Mouse (Mus musculus): ENCODE measurements around the gene 4930442H23Rik. TPM values are rescaled to one million over a fixed set of nuclear protein-coding genes. Genes with fewer than 3 reads are reported as not detected.

4930442H23Rik gene
- polyA plus RNA-seq, 1 experiment from 2014 or later = not detected

GRCm38 (mm10) chr10:81143157-81143633 is 40.5 kb downstream of the 4930442H23Rik start:
- H3K4me1 ChIP-seq (ENCODE audit: control insufficient read depth in 2 of 2, insufficient read depth in 2 of 2, low read length in 2 of 2) = peaks cover 34 to 50% of the 10 kb centered on the region in 2 experiments
- H3K9me3 ChIP-seq (ENCODE audit: control insufficient read depth, low read length) = no peaks in the 10 kb centered on the region
- H3K4me2 ChIP-seq (ENCODE audit: low read length) = no peak overlapping the region
- no peak overlapping the region; a peak in 1 of 4 replicates for H3K27ac ChIP-seq (replicated peaks in 1 of 2; ENCODE audit: control insufficient read depth in 1 of 2, insufficient read depth in 1 of 2, low read depth in 2 of 2, low read length in 2 of 2)
- H3K36me3 ChIP-seq (ENCODE audit: control insufficient read depth, insufficient read depth, low read length) = peaks cover 55% of the 10 kb centered on the region
- H3K27me3 ChIP-seq (ENCODE audit: control insufficient read depth, insufficient read depth, low read length) = no peaks in the 10 kb centered on the region
- H3K9ac ChIP-seq (ENCODE audit: low read length) = peak overlapping the region; percentile 57
- H3K4me3 ChIP-seq (ENCODE audit: control insufficient read depth in 1 of 2, insufficient read depth in 1 of 2, low read depth in 1 of 2, low read length in 2 of 2) = no peak overlapping the region
- 88% methylated on average over 7 of the region's 7 CpGs for whole genome bisulfite sequencing
- ATAC-seq (ENCODE audit: insufficient number of reproducible peaks, insufficient read depth, low FRiP score, low read depth) = no peak

DNA sequence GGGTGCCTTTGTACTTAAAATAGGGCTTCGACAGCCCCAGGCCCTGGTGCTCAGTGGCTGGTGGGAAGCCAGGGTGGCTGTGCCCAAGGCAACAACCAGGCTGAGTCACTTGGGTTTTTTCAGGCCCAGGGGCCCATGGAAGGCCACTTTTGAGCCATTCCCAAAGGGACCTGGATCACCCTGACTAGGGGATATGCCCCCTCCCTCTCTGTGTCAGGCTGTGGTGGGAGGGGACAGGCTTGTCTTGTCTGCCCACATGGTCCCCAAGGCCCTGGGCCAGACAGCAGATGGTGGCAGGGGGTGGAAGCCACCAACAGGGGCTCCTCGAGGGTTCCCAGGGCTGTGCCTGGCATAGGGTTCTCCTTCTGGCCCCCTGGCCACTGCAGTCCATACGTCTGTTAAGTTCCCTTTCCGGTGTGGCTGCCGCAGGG is 41.1 kb downstream of the 4930442H23Rik start:
- H3K36me3 ChIP-seq (ENCODE audit: control insufficient read depth, insufficient read depth, low read length) = peaks cover 48% of the 10 kb centered on the region
- peak overlapping the region in 1 of 2 experiments; percentile 47; a peak in 1 of 4 replicates for H3K27ac ChIP-seq (replicated peaks in 1 of 2; ENCODE audit: control insufficient read depth in 1 of 2, insufficient read depth in 1 of 2, low read depth in 2 of 2, low read length in 2 of 2)
- H3K4me1 ChIP-seq (ENCODE audit: control insufficient read depth in 2 of 2, insufficient read depth in 2 of 2, low read length in 2 of 2) = peaks cover 34 to 50% of the 10 kb centered on the region in 2 experiments

DNA sequence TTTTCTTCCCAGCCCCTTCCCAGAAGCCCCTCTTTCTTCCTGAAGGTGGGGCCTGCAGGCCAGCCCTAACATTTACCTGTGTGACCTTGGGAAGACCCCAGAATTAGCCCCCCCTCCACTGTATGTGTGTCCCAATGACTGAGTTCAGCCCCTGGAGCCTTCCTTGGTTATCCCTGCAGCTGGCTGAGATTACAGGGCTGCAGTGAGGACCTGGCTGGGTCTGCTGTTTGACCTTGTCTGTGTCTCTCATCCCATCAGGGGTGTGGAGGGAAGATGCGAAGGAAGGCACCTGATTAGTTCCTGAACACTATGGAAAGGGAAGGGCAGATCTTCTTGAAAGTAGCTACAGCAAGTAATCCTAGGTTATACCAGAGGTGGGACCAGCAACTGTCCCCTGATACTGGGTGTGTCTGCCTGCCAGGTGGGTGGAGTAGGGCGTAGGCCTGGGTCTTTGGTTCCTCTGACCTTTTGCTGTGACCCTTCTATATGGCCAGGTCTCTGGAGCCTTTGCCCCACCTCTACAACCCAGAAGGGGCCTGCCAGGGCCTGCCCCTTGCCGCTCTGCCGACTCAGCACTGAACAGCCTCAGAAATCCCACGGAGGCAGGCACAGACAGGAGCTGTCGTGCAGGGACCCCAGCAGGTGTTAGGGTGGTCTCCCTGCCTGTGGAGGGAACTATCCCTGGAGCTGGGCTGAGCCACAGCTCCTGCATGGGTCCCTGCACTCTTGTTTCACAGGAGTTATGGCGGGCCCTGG is 42.0 kb downstream of the 4930442H23Rik start:
- Histone ChIP-seq H3K4me1 (ENCODE audit: control insufficient read depth in 2 of 2, insufficient read depth in 2 of 2, low read length in 2 of 2) (peaks cover 34 to 50% of the 10 kb centered on the region in 2 experiments), H3K27ac (replicated peaks in 1 of 2; ENCODE audit: control insufficient read depth in 1 of 2, insufficient read depth in 1 of 2, low read depth in 2 of 2, low read length in 2 of 2) (peak overlapping the region in 1 of 2 experiments; percentile 43; a peak in 2 of 4 replicates), H3K27me3 (ENCODE audit: control insufficient read depth, insufficient read depth, low read length) (no peaks in the 10 kb centered on the region), H3K4me3 (ENCODE audit: control insufficient read depth in 1 of 2, insufficient read depth in 1 of 2, low read depth in 1 of 2, low read length in 2 of 2) (no peak overlapping the region), H3K36me3 (ENCODE audit: control insufficient read depth, insufficient read depth, low read length) (peaks cover 39% of the 10 kb centered on the region), H3K9me3 (ENCODE audit: control insufficient read depth, low read length) (no peaks in the 10 kb centered on the region), H3K4me2 (ENCODE audit: low read length) (peak overlapping the region; percentile 94; the same call in 1 of the 2 replicates), H3K9ac (ENCODE audit: low read length) (peak overlapping the region; percentile 90)
- WGBS = 85% methylated on average over 7 of the region's 7 CpGs
- ATAC-seq (ENCODE audit: insufficient number of reproducible peaks, insufficient read depth, low FRiP score, low read depth) = no peak

More for the DNA sequence above, 41.1 kb downstream of the 4930442H23Rik start:
- Histone ChIP-seq H3K4me2 (ENCODE audit: low read length) (no peak overlapping the region), H3K4me3 (ENCODE audit: control insufficient read depth in 1 of 2, insufficient read depth in 1 of 2, low read depth in 1 of 2, low read length in 2 of 2) (no peak overlapping the region), H3K9ac (ENCODE audit: low read length) (peak overlapping the region; percentile 57), H3K27me3 (ENCODE audit: control insufficient read depth, insufficient read depth, low read length) (no peaks in the 10 kb centered on the region), H3K9me3 (ENCODE audit: control insufficient read depth, low read length) (no peaks in the 10 kb centered on the region)
- no peak for ATAC-seq (ENCODE audit: insufficient number of reproducible peaks, insufficient read depth, low FRiP score, low read depth)
- 69% methylated on average over 5 of the region's 5 CpGs for WGBS

DNA sequence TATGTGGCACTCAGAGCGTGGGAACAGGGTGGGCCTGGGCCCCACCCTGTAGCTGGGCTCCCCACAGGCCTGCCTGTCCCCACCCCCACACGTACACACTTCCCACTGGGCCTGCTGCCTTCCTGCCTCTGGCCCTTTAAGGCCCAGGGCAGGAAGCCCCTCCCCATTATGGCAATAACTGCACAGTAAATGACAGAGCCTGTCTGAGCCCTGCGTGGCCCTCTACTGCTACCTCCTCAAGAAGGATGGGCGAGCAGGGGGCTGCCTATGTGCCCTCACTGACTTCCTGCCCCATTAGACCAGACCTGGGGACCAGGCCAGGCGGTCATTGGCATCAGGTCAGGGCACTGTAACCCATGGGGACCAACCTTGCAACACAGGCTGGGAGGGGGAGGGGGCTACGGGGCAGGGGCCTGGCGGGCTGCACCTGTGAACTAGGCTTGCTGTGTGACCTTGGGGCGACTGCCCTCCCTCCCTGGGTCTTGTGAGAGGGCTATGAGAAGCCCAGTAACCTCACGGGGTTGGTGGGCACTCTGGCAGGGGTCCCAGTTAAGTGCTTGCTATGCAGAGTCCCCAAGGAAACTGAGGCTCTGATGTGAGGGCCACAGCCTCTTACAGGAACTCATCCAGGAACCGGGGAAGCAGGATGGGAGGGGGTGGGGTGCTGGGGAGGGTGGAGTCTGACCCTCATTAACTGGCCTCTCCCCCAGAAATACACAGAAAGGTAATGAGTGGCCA is 42.8 kb downstream of the 4930442H23Rik start:
- Histone ChIP-seq H3K27ac (replicated peaks in 1 of 2; ENCODE audit: control insufficient read depth in 1 of 2, insufficient read depth in 1 of 2, low read depth in 2 of 2, low read length in 2 of 2) (peak overlapping the region in 1 of 2 experiments; percentile 43; a peak in 2 of 4 replicates), H3K36me3 (ENCODE audit: control insufficient read depth, insufficient read depth, low read length) (peaks cover 32% of the 10 kb centered on the region), H3K4me1 (ENCODE audit: control insufficient read depth in 2 of 2, insufficient read depth in 2 of 2, low read length in 2 of 2) (peaks cover 34 to 50% of the 10 kb centered on the region in 2 experiments), H3K4me2 (ENCODE audit: low read length) (peak overlapping the region; percentile 94), H3K9ac (ENCODE audit: low read length) (peak overlapping the region; percentile 90), H3K27me3 (ENCODE audit: control insufficient read depth, insufficient read depth, low read length) (no peaks in the 10 kb centered on the region), H3K4me3 (ENCODE audit: control insufficient read depth in 1 of 2, insufficient read depth in 1 of 2, low read depth in 1 of 2, low read length in 2 of 2) (peak overlapping the region; percentile 14 to 80; a peak in 1 of 4 replicates), H3K9me3 (ENCODE audit: control insufficient read depth, low read length) (no peaks in the 10 kb centered on the region)
- WGBS = 54% methylated on average over 10 of the region's 10 CpGs
- ATAC-seq (ENCODE audit: insufficient number of reproducible peaks, insufficient read depth, low FRiP score, low read depth) = no peak

DNA sequence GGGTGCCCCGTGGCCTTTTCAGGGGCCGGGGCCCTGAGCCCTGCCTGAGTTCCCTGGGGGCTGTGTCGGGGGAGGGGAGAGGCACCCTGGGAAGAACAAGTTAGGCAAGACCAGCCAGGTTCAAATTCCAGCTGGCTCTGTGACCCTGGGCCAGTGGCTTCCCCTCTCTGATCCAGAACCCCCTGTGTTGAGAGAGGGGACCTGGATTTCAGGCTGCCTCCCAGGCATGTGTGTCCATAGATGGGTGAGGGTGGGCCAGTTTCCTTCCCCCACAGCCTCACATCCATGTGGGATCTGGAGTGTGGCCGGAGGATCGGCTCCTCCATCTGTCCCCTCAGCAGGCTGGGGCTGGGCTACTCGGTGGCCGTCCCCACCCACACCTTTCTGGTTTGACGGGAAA is 43.6 kb downstream of the 4930442H23Rik start:
- Histone ChIP-seq H3K4me1 (ENCODE audit: control insufficient read depth in 2 of 2, insufficient read depth in 2 of 2, low read length in 2 of 2) (peaks cover 36 to 58% of the 10 kb centered on the region in 2 experiments), H3K27me3 (ENCODE audit: control insufficient read depth, insufficient read depth, low read length) (no peaks in the 10 kb centered on the region), H3K4me2 (ENCODE audit: low read length) (peak overlapping the region; percentile 94), H3K9ac (ENCODE audit: low read length) (peak overlapping the region; percentile 90), H3K9me3 (ENCODE audit: control insufficient read depth, low read length) (no peaks in the 10 kb centered on the region), H3K36me3 (ENCODE audit: control insufficient read depth, insufficient read depth, low read length) (peaks cover 23% of the 10 kb centered on the region), H3K27ac (replicated peaks in 1 of 2; ENCODE audit: control insufficient read depth in 1 of 2, insufficient read depth in 1 of 2, low read depth in 2 of 2, low read length in 2 of 2) (peak overlapping the region in 1 of 2 experiments; percentile 43; a peak in 2 of 4 replicates), H3K4me3 (ENCODE audit: control insufficient read depth in 1 of 2, insufficient read depth in 1 of 2, low read depth in 1 of 2, low read length in 2 of 2) (peak overlapping the region in 1 of 2 experiments; percentile 80; a peak in 1 of 4 replicates)
- ATAC-seq (ENCODE audit: insufficient number of reproducible peaks, insufficient read depth, low FRiP score, low read depth) = no peak
- 55% methylated on average over 8 of the region's 8 CpGs for WGBS

- no peak for ATAC-seq (ENCODE audit: insufficient number of reproducible peaks, insufficient read depth, low FRiP score, low read depth)
- Histone ChIP-seq H3K9ac (ENCODE audit: low read length) (peak overlapping the region; percentile 90; the same call in 1 of the 2 replicates), H3K4me3 (ENCODE audit: control insufficient read depth in 1 of 2, insufficient read depth in 1 of 2, low read depth in 1 of 2, low read length in 2 of 2) (peak overlapping the region in 1 of 2 experiments; percentile 80; a peak in 1 of 4 replicates), H3K4me1 (ENCODE audit: control insufficient read depth in 2 of 2, insufficient read depth in 2 of 2, low read length in 2 of 2) (peaks cover 36 to 59% of the 10 kb centered on the region in 2 experiments), H3K36me3 (ENCODE audit: control insufficient read depth, insufficient read depth, low read length) (peaks cover 18% of the 10 kb centered on the region), H3K9me3 (ENCODE audit: control insufficient read depth, low read length) (no peaks in the 10 kb centered on the region), H3K27ac (replicated peaks in 1 of 2; ENCODE audit: control insufficient read depth in 1 of 2, insufficient read depth in 1 of 2, low read depth in 2 of 2, low read length in 2 of 2) (peak overlapping the region in 1 of 2 experiments; percentile 94; a peak in 1 of 4 replicates), H3K27me3 (ENCODE audit: control insufficient read depth, insufficient read depth, low read length) (no peaks in the 10 kb centered on the region), H3K4me2 (ENCODE audit: low read length) (peak overlapping the region; percentile 94)
- WGBS = 59% methylated on average over 4 of the region's 4 CpGs
Observed at GRCm38 (mm10) chr10:81139529-81139846, 44.2 kb downstream of the 4930442H23Rik start.

GRCm38 (mm10) chr10:81138821-81139528 is 44.7 kb downstream of the 4930442H23Rik start:
- no peak for ATAC-seq (ENCODE audit: insufficient number of reproducible peaks, insufficient read depth, low FRiP score, low read depth)
- Histone ChIP-seq H3K4me1 (ENCODE audit: control insufficient read depth in 2 of 2, insufficient read depth in 2 of 2, low read length in 2 of 2) (peaks cover 38 to 62% of the 10 kb centered on the region in 2 experiments), H3K4me2 (ENCODE audit: low read length) (peak overlapping the region; percentile 94), H3K4me3 (ENCODE audit: control insufficient read depth in 1 of 2, insufficient read depth in 1 of 2, low read depth in 1 of 2, low read length in 2 of 2) (peak overlapping the region; percentile 80 to 97), H3K9ac (ENCODE audit: low read length) (peak overlapping the region; percentile 90), H3K27me3 (ENCODE audit: control insufficient read depth, insufficient read depth, low read length) (peaks cover 4% of the 10 kb centered on the region), H3K36me3 (ENCODE audit: control insufficient read depth, insufficient read depth, low read length) (peaks cover 12% of the 10 kb centered on the region), H3K9me3 (ENCODE audit: control insufficient read depth, low read length) (no peaks in the 10 kb centered on the region), H3K27ac (replicated peaks in 1 of 2; ENCODE audit: control insufficient read depth in 1 of 2, insufficient read depth in 1 of 2, low read depth in 2 of 2, low read length in 2 of 2) (peak overlapping the region; percentile 58 to 94)
- 52% methylated on average over 11 of the region's 11 CpGs for WGBS

All from heart, embryonic 14.5 days (tissue).